Mouse (Mus musculus): ENCODE data around the gene Fam160b1. TPM values are rescaled to one million over a fixed set of nuclear protein-coding genes. Genes with fewer than 3 reads are reported as not detected.

The Fam160b1 gene
- polyA plus RNA-seq, 1 experiment from 2014 or later: 12.9 TPM

DNA sequence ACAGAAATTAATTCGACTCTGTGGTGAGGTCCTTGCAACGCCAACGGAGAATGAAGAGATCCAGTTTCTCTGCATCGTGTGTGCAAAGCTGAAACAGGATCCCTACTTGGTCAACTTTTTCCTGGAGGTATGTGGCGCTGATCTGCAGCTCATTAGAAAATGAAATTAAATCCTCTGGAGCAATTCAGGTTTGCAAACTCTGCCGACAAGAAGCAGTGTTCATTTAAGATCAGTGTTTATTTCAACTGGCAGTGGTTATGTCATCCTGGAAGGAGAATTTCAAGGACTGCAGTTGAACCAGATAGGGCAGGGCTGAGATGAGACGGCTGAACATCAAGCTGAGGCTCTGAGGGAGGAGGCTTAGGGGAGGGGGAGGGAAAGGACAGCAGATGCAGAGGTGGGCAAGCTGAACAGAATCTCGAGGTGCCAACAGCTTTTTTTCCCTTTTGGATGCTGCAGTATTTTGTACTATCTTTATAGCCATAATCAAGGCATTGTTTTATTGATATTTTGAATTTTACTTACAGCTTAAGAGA is 12.9 kb downstream of the Fam160b1 start:
- no peak for ATAC-seq (ENCODE audit: low FRiP score)
- Histone ChIP-seq H3K27me3 (replicated peaks) (no peaks in the 10 kb centered on the region), H3K4me2 (no peak overlapping the region), H3K4me1 (0 out of 2 replicates have a peak, but pooled peaks cover 5% of the 10 kb centered on the region), H3K27ac (replicated peaks) (no peak overlapping the region), H3K4me3 (replicated peaks) (no peak overlapping the region), H3K9ac (replicated peaks) (no peak overlapping the region), H3K9me3 (replicated peaks) (no peaks in the 10 kb centered on the region), H3K36me3 (peaks cover 85% of the 10 kb centered on the region)
- WGBS: 87% methylated on average over 8 of the region's 8 CpGs

DNA sequence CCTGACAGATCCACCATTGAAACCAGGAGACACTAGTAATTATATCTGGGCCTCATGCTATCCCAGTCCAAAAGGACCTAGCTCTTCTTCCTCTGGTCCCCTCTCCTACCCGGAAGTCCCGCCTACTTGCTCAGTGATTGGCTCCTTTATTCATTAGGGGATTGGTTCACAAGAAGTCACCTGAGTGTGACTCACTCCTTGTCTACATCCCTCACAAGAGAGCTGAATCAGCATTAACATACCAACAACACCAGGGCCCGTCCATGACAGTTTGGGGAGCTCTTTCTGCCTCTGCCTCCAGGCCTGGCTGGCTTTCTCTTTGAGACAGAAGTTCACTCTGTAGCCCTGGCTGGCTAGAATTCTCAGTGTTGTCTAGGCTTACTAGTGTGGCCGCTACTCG is 14.7 kb downstream of the Fam160b1 start:
- Histone ChIP-seq H3K27me3 (replicated peaks) (no peaks in the 10 kb centered on the region), H3K4me2 (no peak overlapping the region), H3K9me3 (replicated peaks) (no peaks in the 10 kb centered on the region), H3K9ac (replicated peaks) (no peak overlapping the region), H3K4me1 (no peaks in the 10 kb centered on the region), H3K27ac (replicated peaks) (no peak overlapping the region), H3K4me3 (replicated peaks) (no peak overlapping the region), H3K36me3 (peaks cover 88% of the 10 kb centered on the region)
- 90% methylated on average over 5 of the region's 5 CpGs for WGBS
- no peak for ATAC-seq (ENCODE audit: low FRiP score)

DNA sequence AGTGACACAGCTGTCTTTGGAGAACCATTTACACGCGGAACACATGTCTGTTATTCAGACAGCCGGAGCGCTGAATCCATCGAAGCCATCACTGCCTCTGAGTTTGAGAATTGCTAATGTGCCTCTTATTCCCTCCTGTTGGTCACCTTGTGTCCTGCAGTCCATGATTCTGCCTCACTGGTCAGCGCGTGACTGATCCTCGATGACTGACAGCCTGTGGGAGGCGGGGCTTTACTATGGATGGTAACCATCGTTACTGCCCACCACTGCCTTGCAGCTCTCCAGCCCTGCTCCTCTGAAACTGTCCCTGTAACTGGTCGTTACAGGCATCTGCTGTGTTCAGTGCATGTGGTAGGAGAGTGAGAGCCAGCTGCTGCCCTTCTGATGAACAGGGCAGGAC is 15.3 kb downstream of the Fam160b1 start:
- ATAC-seq (ENCODE audit: low FRiP score): no peak

DNA sequence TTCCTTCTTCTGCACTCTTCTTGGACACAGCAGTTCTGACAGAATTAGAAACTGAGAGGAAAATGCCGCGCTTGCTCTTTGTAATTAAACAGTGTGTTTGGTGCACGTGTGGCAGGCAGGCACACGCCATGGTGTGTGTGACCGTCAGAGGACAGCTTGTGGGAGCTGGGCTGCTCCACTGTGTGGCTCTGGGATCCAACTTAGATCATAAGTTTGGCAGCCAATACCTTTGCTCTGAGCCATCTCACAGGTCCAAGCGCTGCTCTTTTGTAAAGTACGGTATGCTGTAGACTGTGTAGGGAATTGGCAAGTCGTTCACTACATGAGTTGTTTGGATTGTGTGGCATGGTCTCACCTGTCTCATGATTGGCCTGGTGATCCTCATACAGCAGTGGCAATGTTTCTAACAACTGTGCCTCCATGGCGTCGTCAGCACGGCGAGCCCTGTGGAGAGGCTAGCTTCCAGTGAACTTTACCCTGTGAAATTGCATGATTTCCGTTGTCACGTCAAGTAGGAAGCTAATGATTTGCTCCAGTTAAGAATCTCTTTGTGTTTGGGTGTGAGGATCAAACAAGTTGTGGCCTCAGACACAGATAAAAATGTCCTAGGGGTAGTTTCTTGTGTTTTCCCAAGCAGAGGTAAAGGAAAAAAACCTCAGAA is 16.7 kb downstream of the Fam160b1 start:
- no peak overlapping the region for H3K9ac ChIP-seq (replicated peaks)
- ATAC-seq (ENCODE audit: low FRiP score): no peak
- H3K36me3 ChIP-seq: peaks cover 93% of the 10 kb centered on the region
- H3K4me2 ChIP-seq: no peak overlapping the region
- no peaks in the 10 kb centered on the region for H3K9me3 ChIP-seq (replicated peaks)
- no peaks in the 10 kb centered on the region for H3K27me3 ChIP-seq (replicated peaks)
- H3K4me1 ChIP-seq: no peaks in the 10 kb centered on the region
- WGBS: 95% methylated on average over 14 of the region's 14 CpGs
- no peak overlapping the region for H3K4me3 ChIP-seq (replicated peaks)
- H3K27ac ChIP-seq (replicated peaks): no peak overlapping the region

More for the DNA sequence above, 15.3 kb downstream of the Fam160b1 start:
- H3K4me1 ChIP-seq: no peaks in the 10 kb centered on the region
- H3K9me3 ChIP-seq (replicated peaks): no peaks in the 10 kb centered on the region
- H3K4me2 ChIP-seq: no peak overlapping the region
- H3K27ac ChIP-seq (replicated peaks): no peak overlapping the region
- 90% methylated on average over 11 of the region's 11 CpGs for WGBS
- peaks cover 91% of the 10 kb centered on the region for H3K36me3 ChIP-seq
- H3K9ac ChIP-seq (replicated peaks): no peak overlapping the region
- H3K27me3 ChIP-seq (replicated peaks): no peaks in the 10 kb centered on the region
- no peak overlapping the region for H3K4me3 ChIP-seq (replicated peaks)

DNA sequence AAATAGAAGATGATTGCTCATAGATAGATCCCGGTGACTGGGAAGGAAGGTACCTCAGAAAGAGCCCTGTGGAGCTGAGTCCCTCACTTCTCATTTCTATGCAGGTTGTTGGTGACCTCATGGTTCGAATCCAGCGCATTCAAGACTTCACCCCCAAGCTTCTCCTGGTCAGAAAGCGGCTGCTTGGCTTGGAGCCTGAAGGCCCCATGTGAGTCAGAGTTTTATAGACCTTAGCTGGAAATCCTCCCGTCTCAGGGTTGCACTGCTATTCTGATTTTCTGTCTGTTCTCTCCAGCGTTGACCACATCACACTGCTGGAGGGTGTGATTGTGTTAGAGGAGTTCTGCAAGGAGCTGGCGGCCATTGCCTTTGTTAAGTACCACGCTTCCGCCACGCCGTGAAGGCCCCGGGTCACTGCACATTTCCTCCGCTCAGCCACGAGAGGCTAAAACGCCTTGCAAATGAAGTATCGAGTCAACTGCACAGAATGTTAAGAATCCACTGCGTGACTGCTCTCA is 25.8 kb downstream of the Fam160b1 start:
- H3K27me3 ChIP-seq (replicated peaks): no peaks in the 10 kb centered on the region
- H3K4me3 ChIP-seq (replicated peaks): no peak overlapping the region
- peaks cover 84% of the 10 kb centered on the region for H3K36me3 ChIP-seq
- H3K9ac ChIP-seq (replicated peaks): no peak overlapping the region
- no peak overlapping the region for H3K4me2 ChIP-seq
- no peak overlapping the region for H3K27ac ChIP-seq (replicated peaks)
- no peak for ATAC-seq (ENCODE audit: low FRiP score)
- 83% methylated on average over 17 of the region's 17 CpGs for WGBS
- H3K4me1 ChIP-seq: no peaks in the 10 kb centered on the region
- H3K9me3 ChIP-seq (replicated peaks): no peaks in the 10 kb centered on the region

- H3K4me2 ChIP-seq: no peak overlapping the region
- no peaks in the 10 kb centered on the region for H3K4me1 ChIP-seq
- no peak overlapping the region for H3K9ac ChIP-seq (replicated peaks)
- WGBS: 95% methylated on average over 3 of the region's 3 CpGs
- H3K4me3 ChIP-seq (replicated peaks): no peak overlapping the region
- peaks cover 34% of the 10 kb centered on the region for H3K36me3 ChIP-seq
- no peak for ATAC-seq (ENCODE audit: low FRiP score)
- H3K27me3 ChIP-seq (replicated peaks): no peaks in the 10 kb centered on the region
- no peaks in the 10 kb centered on the region for H3K9me3 ChIP-seq (replicated peaks)
- no peak overlapping the region for H3K27ac ChIP-seq (replicated peaks)
These were observed 31.1 kb downstream of the Fam160b1 start for GRCm38 (mm10) chr19:57391545-57391944.

GRCm38 (mm10) chr19:57393357-57393957 is 33.0 kb downstream of the Fam160b1 start:
- H3K4me3 ChIP-seq (replicated peaks): no peak overlapping the region
- no peaks in the 10 kb centered on the region for H3K4me1 ChIP-seq
- no peaks in the 10 kb centered on the region for H3K27me3 ChIP-seq (replicated peaks)
- H3K27ac ChIP-seq (replicated peaks): no peak overlapping the region
- no peak for ATAC-seq (ENCODE audit: low FRiP score)
- WGBS: 79% methylated on average over 6 of the region's 6 CpGs
- H3K36me3 ChIP-seq: peaks cover 17% of the 10 kb centered on the region
- H3K9ac ChIP-seq (replicated peaks): no peak overlapping the region
- H3K4me2 ChIP-seq: no peak overlapping the region
- H3K9me3 ChIP-seq (replicated peaks): no peaks in the 10 kb centered on the region

DNA sequence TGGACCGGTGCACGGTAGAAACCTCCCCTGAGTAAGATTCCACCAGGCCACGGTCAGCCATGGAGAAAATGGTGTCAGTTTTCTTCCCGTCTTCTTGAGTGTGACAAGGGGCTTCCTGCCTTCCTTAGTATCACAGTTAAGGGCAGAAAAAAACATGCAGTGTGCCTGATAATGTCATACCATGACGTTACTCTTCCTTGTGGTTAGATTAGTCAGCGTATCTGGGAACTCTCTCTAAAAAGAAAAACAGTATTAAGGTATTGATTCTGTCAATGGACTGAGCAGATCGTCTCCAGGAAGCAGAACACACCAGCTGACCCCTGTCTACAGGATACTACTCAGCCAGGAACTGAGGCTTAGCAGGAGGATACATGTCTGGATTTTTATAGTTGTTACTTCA is 36.1 kb downstream of the Fam160b1 start:
- ATAC-seq (ENCODE audit: low FRiP score): no peak
- 87% methylated on average over 7 of the region's 7 CpGs for WGBS
- H3K9ac ChIP-seq (replicated peaks): no peak overlapping the region
- H3K27ac ChIP-seq (replicated peaks): no peak overlapping the region
- H3K4me2 ChIP-seq: no peak overlapping the region
- H3K9me3 ChIP-seq (replicated peaks): no peaks in the 10 kb centered on the region
- H3K4me1 ChIP-seq: no peaks in the 10 kb centered on the region
- no peaks in the 10 kb centered on the region for H3K36me3 ChIP-seq
- H3K27me3 ChIP-seq (replicated peaks): no peaks in the 10 kb centered on the region
- H3K4me3 ChIP-seq (replicated peaks): no peak overlapping the region

- H3K36me3 ChIP-seq: no peaks in the 10 kb centered on the region
These were observed 41.9 kb downstream of the Fam160b1 start for GRCm38 (mm10) chr19:57402364-57402763.

GRCm38 (mm10) chr19:57403700-57404501 is 43.4 kb downstream of the Fam160b1 start:
- Histone ChIP-seq H3K27ac (replicated peaks) (no peak overlapping the region), H3K4me1 (peaks cover 7% of the 10 kb centered on the region; the same call in 1 of the 2 replicates), H3K36me3 (no peaks in the 10 kb centered on the region), H3K9ac (replicated peaks) (no peak overlapping the region), H3K4me2 (peak overlapping the region; percentile 44), H3K4me3 (replicated peaks) (no peak overlapping the region), H3K9me3 (replicated peaks) (no peaks in the 10 kb centered on the region), H3K27me3 (replicated peaks) (no peaks in the 10 kb centered on the region)
- ATAC-seq (ENCODE audit: low FRiP score): no peak
- WGBS: 9% methylated on average over 24 of the region's 24 CpGs

More at GRCm38 (mm10) chr19:57402364-57402763, 41.9 kb downstream of the Fam160b1 start:
- no peaks in the 10 kb centered on the region for H3K27me3 ChIP-seq (replicated peaks)
- H3K4me1 ChIP-seq: peaks cover 7% of the 10 kb centered on the region; the same call in 1 of the 2 replicates
- ATAC-seq (ENCODE audit: low FRiP score): no peak
- no peak overlapping the region for H3K9ac ChIP-seq (replicated peaks)
- no peak overlapping the region for H3K4me2 ChIP-seq
- WGBS: 55% methylated on average over 6 of the region's 6 CpGs
- no peak overlapping the region for H3K27ac ChIP-seq (replicated peaks)
- H3K4me3 ChIP-seq (replicated peaks): no peak overlapping the region
- no peaks in the 10 kb centered on the region for H3K9me3 ChIP-seq (replicated peaks)

DNA sequence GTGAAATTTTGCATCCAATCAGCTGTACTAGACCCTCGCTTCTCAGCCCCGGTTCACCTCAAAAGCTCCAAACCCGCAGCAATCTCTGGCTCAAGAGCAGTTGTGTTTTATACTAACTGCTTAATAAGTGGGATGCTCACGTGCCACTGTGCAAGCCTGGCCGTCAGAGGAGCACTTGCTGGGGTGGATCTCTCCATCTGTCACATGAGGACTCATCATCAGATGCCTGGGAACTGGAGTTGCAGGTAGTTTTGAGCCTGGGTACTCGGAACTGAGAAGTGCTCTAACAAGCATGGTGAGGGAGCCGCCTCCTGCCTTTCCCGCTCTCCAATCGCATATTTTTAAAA is 44.0 kb downstream of the Fam160b1 start:
- Histone ChIP-seq H3K4me3 (replicated peaks) (no peak overlapping the region), H3K27ac (replicated peaks) (no peak overlapping the region), H3K27me3 (replicated peaks) (no peaks in the 10 kb centered on the region), H3K4me1 (peaks cover 7% of the 10 kb centered on the region; the same call in 1 of the 2 replicates), H3K9me3 (replicated peaks) (no peaks in the 10 kb centered on the region), H3K9ac (replicated peaks) (no peak overlapping the region), H3K36me3 (no peaks in the 10 kb centered on the region), H3K4me2 (peak overlapping the region; percentile 44)
- WGBS: 13% methylated on average over 9 of the region's 9 CpGs
- no peak for ATAC-seq (ENCODE audit: low FRiP score)
